Mouse (Mus musculus) spleen, adult 2 months (tissue): ENCODE results near the gene Vps25. TPM values are rescaled to one million over a fixed set of nuclear protein-coding genes. Genes with fewer than 3 reads are reported as not detected.

Experiments used
- DNase-seq, 2 experiments: peaks; one replicate each; pipeline versions ENCODE4 v3.0.0 to v3.0.0-alpha.2; 2012 to 2021; ENCODE audit warnings: low spot score in 2 of 2, low read depth in 1 of 2
- H3K27ac ChIP-seq: fragments of 200-500 bp; 2 replicates; pipeline ENCODE4 v1.5.1; 2012; ENCODE audit warnings: low read length, inconsistent platforms; ENCODE audit not compliant: insufficient read depth
- H3K27me3 ChIP-seq: fragments of 200-500 bp; 2 replicates; pipeline ENCODE4 v1.6.1; 2012; ENCODE audit warnings: mild to moderate bottlenecking, moderate library complexity, low read length, inconsistent platforms; ENCODE audit not compliant: control insufficient read depth, insufficient read depth
- H3K36me3 ChIP-seq: fragments of 200-500 bp; 2 replicates; pipeline ENCODE4 v1.6.1; 2012; ENCODE audit warnings: mild to moderate bottlenecking, low read length, inconsistent platforms; ENCODE audit not compliant: control insufficient read depth, insufficient read depth
- H3K4me1 ChIP-seq: fragments of 200-500 bp; 2 replicates; pipeline ENCODE4 v1.6.1; 2011; ENCODE audit warnings: inconsistent platforms; ENCODE audit not compliant: control insufficient read depth, insufficient read depth, insufficient read length
- H3K4me3 ChIP-seq: fragments of 200-500 bp; 2 replicates; pipeline ENCODE4 v1.5.1; 2011; ENCODE audit warnings: mild to moderate bottlenecking, inconsistent platforms; ENCODE audit not compliant: insufficient read depth, insufficient read length; ENCODE audit errors: extremely low read depth
- CTCF ChIP-seq: fragments of 200-500 bp; IDR thresholded peaks from 2 replicates; pipeline ENCODE4 v1.5.1; 2011; ENCODE audit warnings: mild to moderate bottlenecking, inconsistent platforms; ENCODE audit not compliant: insufficient read depth, insufficient read length, insufficient replicate concordance; ENCODE audit errors: extremely low read depth
- POLR2A ChIP-seq: fragments of 200-500 bp; IDR thresholded peaks from 2 replicates; pipeline ENCODE4 v1.6.1; 2011; ENCODE audit warnings: low read depth, low read length, inconsistent platforms
- WGBS: fragments of 180-500 bp; shearing (Covaris S2); methylation state at CpG from one replicate; pipeline ENCODE4 v1.1.7; 2018; 5-methylcytosine and 5-hydroxymethylcytosine counted together
- polyA plus RNA-seq: library from polyadenylated mRNA; depleted of rRNA; stranded (reverse); fragments of >200 nt; gene quantifications from 2 replicates; pipeline ENCODE4 v1.2.3, GENCODE M21; 2012

Vps25 gene
- polyA plus RNA-seq, 1 experiment, result 62.2 TPM

GRCm38 (mm10) chr11:101282896-101283295, 29.4 kb downstream of the Vps25 start:
- WGBS, result 85% methylated on average over 5 of the region's 5 CpGs
- no peak for DNase-seq
- Histone ChIP-seq H3K27me3 (no peaks in the 10 kb centered on the region), H3K27ac (no peak overlapping the region), H3K4me1 (peaks cover 5% of the 10 kb centered on the region; the same call in 1 of the 2 replicates), H3K4me3 (no peak overlapping the region), H3K36me3 (no peaks in the 10 kb centered on the region)
- no peak for TF ChIP-seq CTCF
- TF ChIP-seq POLR2A, result no peak

GRCm38 (mm10) chr11:101283805-101284204, 30.3 kb downstream of the Vps25 start:
- Histone ChIP-seq H3K36me3 (peaks cover 4% of the 10 kb centered on the region), H3K27ac (no peak overlapping the region), H3K4me1 (no peaks in the 10 kb centered on the region), H3K27me3 (no peaks in the 10 kb centered on the region), H3K4me3 (no peak overlapping the region)
- DNase-seq, result no peak
- TF ChIP-seq POLR2A, result no peak
- TF ChIP-seq CTCF, result no peak
- WGBS, result 86% methylated on average over 4 of the region's 4 CpGs

- no peak overlapping the region for H3K27ac ChIP-seq
- no peak for DNase-seq
- H3K4me1 ChIP-seq, result no peaks in the 10 kb centered on the region
- no peak overlapping the region for H3K4me3 ChIP-seq
- TF ChIP-seq POLR2A, result no peak
- no peak for TF ChIP-seq CTCF
- H3K27me3 ChIP-seq, result no peaks in the 10 kb centered on the region
- peaks cover 25% of the 10 kb centered on the region for H3K36me3 ChIP-seq
- WGBS, result 82% methylated on average over 9 of the region's 9 CpGs
These were observed 33.8 kb downstream of the Vps25 start for GRCm38 (mm10) chr11:101287306-101287705.

- Histone ChIP-seq H3K27ac (no peak overlapping the region; the same call in 1 of the 2 replicates), H3K36me3 (peaks cover 40% of the 10 kb centered on the region), H3K4me1 (no peaks in the 10 kb centered on the region), H3K27me3 (no peaks in the 10 kb centered on the region), H3K4me3 (no peak overlapping the region)
- TF ChIP-seq POLR2A (no peak), CTCF (no peak)
- WGBS, result 93% methylated on average over 8 of the region's 8 CpGs
- no peak for DNase-seq
These were observed 37.7 kb downstream of the Vps25 start for GRCm38 (mm10) chr11:101291231-101291630.

GRCm38 (mm10) chr11:101295191-101295590, 41.7 kb downstream of the Vps25 start:
- WGBS, result 98% methylated on average over 8 of the region's 8 CpGs
- Histone ChIP-seq H3K36me3 (peaks cover 35% of the 10 kb centered on the region), H3K27me3 (no peaks in the 10 kb centered on the region), H3K4me1 (peaks cover 1% of the 10 kb centered on the region; the same call in 1 of the 2 replicates), H3K4me3 (no peak overlapping the region), H3K27ac (no peak overlapping the region)
- DNase-seq, result no peak
- TF ChIP-seq CTCF (no peak), POLR2A (no peak)

GRCm38 (mm10) chr11:101300881-101301280, 47.4 kb downstream of the Vps25 start:
- Histone ChIP-seq H3K4me3 (peak overlapping the region; percentile 20; the same call in 1 of the 2 replicates), H3K27ac (no peak overlapping the region), H3K4me1 (peaks cover 9% of the 10 kb centered on the region; the same call in 1 of the 2 replicates), H3K36me3 (peaks cover 9% of the 10 kb centered on the region), H3K27me3 (no peaks in the 10 kb centered on the region)
- TF ChIP-seq CTCF, result no peak
- no peak for TF ChIP-seq POLR2A
- DNase-seq, result no peak
- WGBS, result 60% methylated on average over 7 of the region's 7 CpGs

GRCm38 (mm10) chr11:101301299-101302003, 47.9 kb downstream of the Vps25 start:
- no peaks in the 10 kb centered on the region for H3K27me3 ChIP-seq
- H3K36me3 ChIP-seq, result peaks cover 8% of the 10 kb centered on the region; the same call in 1 of the 2 replicates
- peaks cover 9% of the 10 kb centered on the region; the same call in 1 of the 2 replicates for H3K4me1 ChIP-seq
- H3K4me3 ChIP-seq, result peak overlapping the region; percentile 81
- 9% methylated on average over 26 of the region's 26 CpGs for WGBS
- no peak for DNase-seq
- peak overlapping the region; percentile 30; the same call in 1 of the 2 replicates for H3K27ac ChIP-seq
- TF ChIP-seq CTCF (no peak), POLR2A (no peak)
